ENCODE assay signal across 9 mouse cellular contexts in genomic region chr7:98704276-98704675, GRCm38 (mm10). TPM values are rescaled to one million over a fixed set of nuclear protein-coding genes. Genes with fewer than 3 reads are reported as not detected.
DNase-seq lines count a peak whose midpoint lies in the region; ATAC-seq and TF ChIP-seq lines count a peak whose summit lies in the region.
"Had no signal": no experiment of that assay in that cellular context is flagged by ENCODE, and none has a peak within 500 bp of the region (broad histone marks: within the 10 kb centered on the region; RNA-seq: fewer than 3 reads in every experiment).

No protein-coding gene starts in this region.

- DNase-seq in lung, embryonic 14.5 days: no peak
- no peak for DNase-seq in lung, adult 2 months
- no peak for DNase-seq in forebrain, embryonic 11.5 days (ENCODE audit: low spot score)
- no peak for DNase-seq in limb, embryonic 11.5 days (ENCODE audit: low spot score)
- no peak for DNase-seq in right cerebral cortex, postnatal 10 days (ENCODE audit: low spot score in 2 of 2)
- no peak for DNase-seq in adrenal gland, postnatal 36 days
- DNase-seq: adrenal gland, adult 2 months had no signal

- peak overlapping the region; percentile 83 for H3K9ac ChIP-seq in lung, embryonic 14.5 days
- peak overlapping the region; percentile 89 for H3K9ac ChIP-seq in forebrain, embryonic 11.5 days (ENCODE audit: low read length)
- peak overlapping the region; percentile 22; the same call in 1 of the 2 replicates for H3K9ac ChIP-seq in limb, embryonic 11.5 days (ENCODE audit: low read length)
- H3K9ac ChIP-seq in neural tube, embryonic 14.5 days (replicated peaks; ENCODE audit: low read depth, low read length): no peak overlapping the region

- H3K27me3 ChIP-seq in lung, embryonic 14.5 days (ENCODE audit: insufficient read depth, low read length): no peaks in the 10 kb centered on the region
- H3K27me3 ChIP-seq in forebrain, embryonic 11.5 days (ENCODE audit: control insufficient read depth, insufficient read depth, low read length): no peaks in the 10 kb centered on the region
- no peaks in the 10 kb centered on the region for H3K27me3 ChIP-seq in limb, embryonic 11.5 days (ENCODE audit: control insufficient read depth, insufficient read depth, low read length)
- no peaks in the 10 kb centered on the region for H3K27me3 ChIP-seq in neural tube, embryonic 14.5 days (ENCODE audit: control insufficient read depth, insufficient read depth, low read length)

- no peak for TF ChIP-seq POLR2A in lung, adult 2 months (IDR thresholded peaks at IDR 0.05; ENCODE audit: borderline replicate concordance, extremely low read depth, low read depth, low read length)

- H3K4me3 ChIP-seq in lung, embryonic 14.5 days (ENCODE audit: low read depth, low read length): peak overlapping the region; percentile 72
- no peak overlapping the region for H3K4me3 ChIP-seq in lung, adult 2 months (replicated peaks; ENCODE audit: extremely low read depth, low read depth, low read length)
- peak overlapping the region; percentile 91 for H3K4me3 ChIP-seq in forebrain, embryonic 11.5 days (ENCODE audit: low read depth, low read length)
- peak overlapping the region; percentile 63 for H3K4me3 ChIP-seq in limb, embryonic 11.5 days (ENCODE audit: low read depth, low read length)
- peak overlapping the region; percentile 98; the same call in 1 of the 2 replicates for H3K4me3 ChIP-seq in neural tube, embryonic 14.5 days (ENCODE audit: low read depth, low read length)

- H3K4me1 ChIP-seq in lung, embryonic 14.5 days (ENCODE audit: insufficient read depth): 0 out of 2 replicates have a peak, but pooled peaks cover 3% of the 10 kb centered on the region
- peaks cover 7% of the 10 kb centered on the region for H3K4me1 ChIP-seq in lung, adult 2 months (ENCODE audit: control insufficient read depth, insufficient read depth, low read length)
- peaks cover 9% of the 10 kb centered on the region for H3K4me1 ChIP-seq in forebrain, embryonic 11.5 days (replicated peaks; ENCODE audit: control insufficient read depth, insufficient read depth, low read length)
- H3K4me1 ChIP-seq in limb, embryonic 11.5 days (ENCODE audit: control insufficient read depth, insufficient read depth, low read length): peaks cover 15% of the 10 kb centered on the region
- H3K4me1 ChIP-seq in neural tube, embryonic 14.5 days (ENCODE audit: control insufficient read depth, insufficient read depth, low read length): peaks cover 15% of the 10 kb centered on the region

- no peak overlapping the region for H3K27ac ChIP-seq in lung, embryonic 14.5 days (ENCODE audit: low read depth)
- H3K27ac ChIP-seq in forebrain, embryonic 11.5 days (ENCODE audit: low read depth, low read length): no peak overlapping the region
- H3K27ac ChIP-seq in limb, embryonic 11.5 days (replicated peaks; ENCODE audit: low read depth, low read length): no peak overlapping the region
- no peak overlapping the region for H3K27ac ChIP-seq in neural tube, embryonic 14.5 days (ENCODE audit: low read depth, low read length)

- H3K4me2 ChIP-seq in lung, embryonic 14.5 days: peak overlapping the region; percentile 61
- peak overlapping the region; percentile 72 for H3K4me2 ChIP-seq in forebrain, embryonic 11.5 days (ENCODE audit: low read depth, low read length, severe bottlenecking)
- H3K4me2 ChIP-seq in limb, embryonic 11.5 days (ENCODE audit: low read depth, severe bottlenecking): peak overlapping the region; percentile 80
- peak overlapping the region; percentile 60 for H3K4me2 ChIP-seq in neural tube, embryonic 14.5 days (ENCODE audit: low read depth, low read length)

- no peak for TF ChIP-seq CTCF in lung, embryonic 14.5 days (IDR thresholded peaks at IDR 0.05; ENCODE audit: low read depth)
- no peak for TF ChIP-seq CTCF in lung, adult 2 months (IDR thresholded peaks at IDR 0.05; ENCODE audit: insufficient read depth, low read length)

- H3K36me3 ChIP-seq in lung, embryonic 14.5 days (ENCODE audit: insufficient read depth): no peaks in the 10 kb centered on the region
- H3K36me3 ChIP-seq in forebrain, embryonic 11.5 days (ENCODE audit: control insufficient read depth, insufficient read depth, low read length): no peaks in the 10 kb centered on the region
- H3K36me3 ChIP-seq in limb, embryonic 11.5 days (ENCODE audit: control insufficient read depth, insufficient read depth, low read length): no peaks in the 10 kb centered on the region
- H3K36me3 ChIP-seq in neural tube, embryonic 14.5 days (ENCODE audit: control insufficient read depth, insufficient read depth, low read length): no peaks in the 10 kb centered on the region

- H3K9me3 ChIP-seq in lung, embryonic 14.5 days (ENCODE audit: low read depth, low read length): no peaks in the 10 kb centered on the region
- H3K9me3 ChIP-seq in forebrain, embryonic 11.5 days (ENCODE audit: control insufficient read depth, low read length): no peaks in the 10 kb centered on the region
- H3K9me3 ChIP-seq in limb, embryonic 11.5 days (ENCODE audit: control insufficient read depth, low read length): no peaks in the 10 kb centered on the region
- H3K9me3 ChIP-seq in neural tube, embryonic 14.5 days (ENCODE audit: control insufficient read depth, low read length): no peaks in the 10 kb centered on the region

- ATAC-seq in lung, embryonic 14.5 days (ENCODE audit: insufficient read depth): no peak
- no peak for ATAC-seq in forebrain, embryonic 11.5 days (replicated peaks; ENCODE audit: low FRiP score)
- no peak for ATAC-seq in limb, embryonic 11.5 days (ENCODE audit: insufficient number of reproducible peaks, low FRiP score, low TSS enrichment, low read depth)
- no peak for ATAC-seq in neural tube, embryonic 14.5 days (ENCODE audit: low read depth)
- no peak for ATAC-seq in megakaryocyte progenitor cell, adult 5-6 weeks (replicated peaks; ENCODE audit: poor library complexity)

- WGBS in lung, embryonic 14.5 days: 55% methylated on average over 5 of the region's 5 CpGs
- 36% methylated on average over 5 of the region's 5 CpGs for WGBS in lung, adult 2 months
- 67% methylated on average over 5 of the region's 5 CpGs for WGBS in forebrain, embryonic 11.5 days
- WGBS in limb, embryonic 11.5 days: 74% methylated on average over 5 of the region's 5 CpGs
- WGBS in neural tube, embryonic 14.5 days: 72% methylated on average over 5 of the region's 5 CpGs

RNA-seq across cellular contexts. Expression of gene Thap12, which starts 1.4 kb away (rescaled TPM):
- 81.3 and 81.9 TPM in 2 replicates for polyA plus RNA-seq in lung, embryonic 14.5 days (2014; fragmentation: Nextera tagmentation; extraction: Ambion mirVana)
- polyA plus RNA-seq in lung, adult 2 months (2012; rRNA removed): 7.6 and 10.8 TPM in 2 replicates
- polyA plus RNA-seq in forebrain, embryonic 11.5 days (2014; fragmentation: Nextera tagmentation; extraction: Ambion mirVana): 86.1 and 89.6 TPM in 2 replicates
- polyA plus RNA-seq in limb, embryonic 11.5 days (2014; fragmentation: Nextera tagmentation; extraction: Ambion mirVana): 78.3 and 87.2 TPM in 2 replicates
- polyA plus RNA-seq in neural tube, embryonic 14.5 days (2014; fragmentation: Nextera tagmentation; extraction: Ambion mirVana): 54.5 and 63.8 TPM in 2 replicates
- total RNA-seq in megakaryocyte progenitor cell, adult 5-6 weeks (2015): 54.8 and 59.4 TPM in 2 replicates
- total RNA-seq in megakaryocyte progenitor cell, adult 5-6 weeks (2017): 72.6 and 86.9 TPM in 2 replicates
- 10 to 100 TPM; 67.2 to 72.9 TPM for total RNA-seq in adrenal gland, postnatal 36 days (2021)

RNA-seq across cellular contexts. Expression of gene Emsy, which starts 47.7 kb away (rescaled TPM):
- polyA plus RNA-seq in lung, embryonic 14.5 days (2014; fragmentation: Nextera tagmentation; extraction: Ambion mirVana): 45.5 and 47.4 TPM in 2 replicates
- 18.9 and 20.2 TPM in 2 replicates for polyA plus RNA-seq in lung, adult 2 months (2012; rRNA removed)
- polyA plus RNA-seq in forebrain, embryonic 11.5 days (2014; fragmentation: Nextera tagmentation; extraction: Ambion mirVana): 66.3 and 67.5 TPM in 2 replicates
- polyA plus RNA-seq in limb, embryonic 11.5 days (2014; fragmentation: Nextera tagmentation; extraction: Ambion mirVana): 64.3 and 72.9 TPM in 2 replicates
- 49.8 and 50.5 TPM in 2 replicates for polyA plus RNA-seq in neural tube, embryonic 14.5 days (2014; fragmentation: Nextera tagmentation; extraction: Ambion mirVana)
- 69.1 and 83.8 TPM in 2 replicates for total RNA-seq in megakaryocyte progenitor cell, adult 5-6 weeks (2015)
- total RNA-seq in megakaryocyte progenitor cell, adult 5-6 weeks (2017): 23.5 and 26.0 TPM in 2 replicates
- 10 to 100 TPM; 31.3 to 36.4 TPM for total RNA-seq in adrenal gland, postnatal 36 days (2021)
